Mouse (Mus musculus) gastrocnemius, postnatal 10 days (tissue): ENCODE results near the gene Prcd. TPM values are rescaled to one million over a fixed set of nuclear protein-coding genes. Genes with fewer than 3 reads are reported as not detected.
A peak's percentile ranks its signal among the peaks of the same experiment; 100 is the strongest.
"Not testable (repeated sequence)": the region's sequence is repeated elsewhere in the genome, so short reads cannot be mapped to it uniquely, and the experiment has no call there.

Source experiments
- DNase-seq: peaks from one replicate; pipeline ENCODE4 v3.0.0; 2021; ENCODE audit warnings: mixed read lengths
- total RNA-seq, 2 experiments: library from RNA; stranded (reverse); gene quantifications; 2 replicates each; pipeline ENCODE4 v1.2.3; 2021

Gene Prcd
- total RNA-seq, 2 experiments from 2014 or later = 0.81 TPM; not detected in 1

- DNase-seq = no peak
Observed at GRCm38 (mm10) chr11:116669787-116670365, 16.5 kb downstream of the Prcd start.

GRCm38 (mm10) chr11:116670386-116670785 lies 17.1 kb downstream of the Prcd start:
- no peak for DNase-seq

GRCm38 (mm10) chr11:116671112-116671844 lies 17.9 kb downstream of the Prcd start:
- DNase-seq = peak; percentile 98

GRCm38 (mm10) chr11:116671845-116672434 lies 18.6 kb downstream of the Prcd start:
- DNase-seq = no peak

- no peak for DNase-seq
Observed at GRCm38 (mm10) chr11:116672595-116672994, 19.3 kb downstream of the Prcd start.

- DNase-seq = no peak
Observed at GRCm38 (mm10) chr11:116673410-116673809, 20.1 kb downstream of the Prcd start.

GRCm38 (mm10) chr11:116674616-116675379 lies 21.5 kb downstream of the Prcd start:
- peak; percentile 45 for DNase-seq

GRCm38 (mm10) chr11:116675429-116675828 lies 22.1 kb downstream of the Prcd start:
- not testable (repeated sequence) for DNase-seq

GRCm38 (mm10) chr11:116676175-116676976 lies 23.0 kb downstream of the Prcd start:
- no peak for DNase-seq

- DNase-seq = no peak
Observed at GRCm38 (mm10) chr11:116677711-116678441, 24.5 kb downstream of the Prcd start.

- no peak for DNase-seq
Observed at GRCm38 (mm10) chr11:116679148-116679547, 25.8 kb downstream of the Prcd start.

- no peak for DNase-seq
Observed at GRCm38 (mm10) chr11:116680321-116681091, 27.2 kb downstream of the Prcd start.

- DNase-seq = no peak
Observed at GRCm38 (mm10) chr11:116681147-116681546, 27.8 kb downstream of the Prcd start.

- DNase-seq = no peak
Observed at GRCm38 (mm10) chr11:116682501-116683144, 29.3 kb downstream of the Prcd start.

- DNase-seq = no peak
Observed at GRCm38 (mm10) chr11:116683777-116684176, 30.4 kb downstream of the Prcd start.

GRCm38 (mm10) chr11:116685729-116686128 lies 32.4 kb downstream of the Prcd start:
- DNase-seq = no peak

- DNase-seq = no peak
Observed at GRCm38 (mm10) chr11:116687897-116688296, 34.6 kb downstream of the Prcd start.

GRCm38 (mm10) chr11:116689622-116690021 lies 36.3 kb downstream of the Prcd start:
- DNase-seq = no peak

- no peak for DNase-seq
Observed at GRCm38 (mm10) chr11:116690701-116691575, 37.6 kb downstream of the Prcd start.
